Mouse (Mus musculus) frontal cortex, postnatal 25 days (tissue): ENCODE measurements at regions not wholly inside any gene's neighbourhood (a gene's known extent, or its start where the extent isn't known, plus 50 kb on each side); places are given as distances from the start of the nearest gene placed in this dataset.

Source experiments
- DNase-seq, 2 experiments: peaks; one replicate each; pipeline ENCODE4 v3.0.0; 2022; ENCODE audit warnings: low spot score in 2 of 2

DNA sequence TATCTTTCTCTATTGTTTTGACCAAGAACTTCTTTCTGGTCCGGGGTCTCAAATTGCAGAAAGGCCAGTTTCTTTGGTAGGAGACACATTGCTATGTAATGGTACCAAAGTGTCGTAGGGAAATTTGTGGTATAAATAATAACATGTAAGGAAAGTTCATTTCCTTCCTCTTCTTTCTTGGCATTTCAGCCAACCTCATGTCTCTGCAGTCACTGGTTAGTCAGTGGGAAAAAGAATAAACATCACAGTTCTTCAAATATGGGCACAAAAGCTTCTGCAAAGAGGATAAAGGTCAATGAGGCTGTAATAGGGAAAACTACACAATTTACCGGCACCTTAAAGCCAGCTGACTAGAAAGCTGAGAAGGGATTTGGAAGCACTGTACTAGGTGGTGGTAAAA, 68.5 kb upstream of the Rgs1 start:
- DNase-seq, result no peak

GRCm38 (mm10) chr1:144316251-144316650, 67.2 kb upstream of the Rgs1 start:
- DNase-seq, result no peak

DNA sequence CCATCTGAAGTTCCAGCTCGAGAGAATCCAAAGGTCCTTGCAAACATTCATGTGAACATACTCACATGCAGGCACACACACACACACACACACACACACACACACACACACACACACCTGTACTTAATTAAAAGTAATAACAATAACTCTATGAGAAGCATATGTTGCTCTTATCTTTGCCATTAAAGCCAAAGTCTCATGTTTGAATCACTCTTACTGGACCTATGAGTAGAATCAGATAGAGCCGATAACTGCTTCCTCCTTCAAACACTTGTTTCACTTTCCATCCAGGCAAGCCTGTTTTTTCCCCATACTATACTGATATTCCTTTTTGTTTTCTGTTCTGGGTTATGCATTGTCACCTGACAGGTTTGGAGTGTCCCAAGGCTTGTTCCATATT, 65.3 kb upstream of the Rgs1 start:
- no peak for DNase-seq

DNA sequence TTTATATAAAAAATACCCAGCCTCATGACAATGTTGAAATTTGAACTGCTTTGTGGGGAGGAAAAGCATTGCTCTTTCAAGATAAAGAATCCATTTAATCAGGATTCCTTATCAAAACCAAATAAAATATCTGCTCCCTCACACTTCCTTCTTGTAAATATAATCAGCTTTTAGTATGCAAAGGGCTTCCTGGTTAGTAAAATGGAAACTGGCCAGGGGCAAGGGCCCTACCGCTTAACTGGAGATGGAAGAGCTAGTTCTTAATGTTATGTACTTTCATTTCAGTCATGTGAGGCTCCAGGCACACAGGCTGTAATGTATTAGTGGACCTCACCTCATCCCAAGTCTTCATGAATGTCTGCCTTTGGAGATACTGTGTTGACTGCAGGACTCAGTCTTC, 64.3 kb upstream of the Rgs1 start:
- no peak for DNase-seq

- DNase-seq, result no peak
These were observed 60.9 kb upstream of the Rgs1 start for GRCm38 (mm10) chr1:144309901-144310300.

GRCm38 (mm10) chr1:144308313-144308712, 59.3 kb upstream of the Rgs1 start:
- DNase-seq, result no peak

- DNase-seq, result no peak
These were observed 58.8 kb upstream of the Rgs1 start for GRCm38 (mm10) chr1:144307854-144308285.

GRCm38 (mm10) chr1:144307017-144307853, 58.2 kb upstream of the Rgs1 start:
- DNase-seq, result no peak

GRCm38 (mm10) chr1:144306284-144306683, 57.2 kb upstream of the Rgs1 start:
- no peak for DNase-seq

GRCm38 (mm10) chr1:144300670-144301069, 51.6 kb upstream of the Rgs1 start:
- no peak for DNase-seq
